Mouse (Mus musculus) ES-E14 (cell line): Measurements from ENCODE around the gene Prkcd.

Source experiments
- CHD2 ChIP-seq: IDR thresholded peaks from 2 replicates; pipeline ENCODE4 v1.6.1; 2014; ENCODE audit warnings: mild to moderate bottlenecking, low read depth, low read length, inconsistent platforms
- HCFC1 ChIP-seq: IDR thresholded peaks from 2 replicates; pipeline ENCODE4 v1.6.1; 2012; ENCODE audit warnings: low read length, inconsistent platforms, borderline replicate concordance; ENCODE audit not compliant: insufficient read depth
- MAFK ChIP-seq: IDR thresholded peaks from 2 replicates; pipeline ENCODE4 v1.6.1; 2014; ENCODE audit warnings: mild to moderate bottlenecking, low read depth, low read length, inconsistent platforms; ENCODE audit not compliant: insufficient read depth
- ZC3H11A ChIP-seq: IDR thresholded peaks from 2 replicates; pipeline ENCODE4 v1.6.1; 2012; ENCODE audit warnings: low read depth, mild to moderate bottlenecking, inconsistent platforms, low read length, borderline replicate concordance
- ZNF384 ChIP-seq: IDR thresholded peaks from 2 replicates; pipeline ENCODE4 v1.6.1; 2012; ENCODE audit warnings: low read depth, low read length, inconsistent platforms

DNA sequence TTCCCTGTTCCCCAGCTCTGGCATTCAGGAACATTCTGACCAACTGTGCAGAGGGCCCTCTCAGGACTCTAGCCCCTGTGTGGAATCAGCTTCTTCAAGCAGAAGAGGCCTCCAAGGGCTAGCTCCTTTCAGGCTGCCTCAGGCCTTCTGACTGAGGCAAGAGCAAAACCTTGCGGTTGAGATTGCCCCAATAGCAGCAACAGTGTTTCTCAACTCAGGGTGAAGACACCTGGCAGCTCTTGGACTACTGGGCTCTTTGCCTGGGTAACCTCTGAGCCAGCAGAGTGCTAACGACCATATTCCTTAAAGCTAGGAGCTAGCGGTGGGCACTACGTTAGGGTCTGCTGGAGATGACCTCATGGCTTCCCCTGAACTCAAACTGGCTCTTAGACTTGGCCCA is 72.8 kb downstream of the Prkcd start:
- TF ChIP-seq ZC3H11A: no peak
- TF ChIP-seq CHD2: no peak
- no peak for TF ChIP-seq HCFC1
- no peak for TF ChIP-seq ZNF384
- TF ChIP-seq MAFK: no peak
